Mouse (Mus musculus) lung, embryonic 14.5 days (tissue): Measurements from ENCODE around the gene Morc1. TPM values are rescaled to one million over a fixed set of nuclear protein-coding genes. Genes with fewer than 3 reads are reported as not detected.

Source experiments
- ATAC-seq: fragments of 200-750 bp; cut with Nextera tagmentation; 2 replicates; pipeline ENCODE4 v1.8.0; 2017; ENCODE audit warnings: mild to moderate bottlenecking, moderate TSS enrichment, moderate library complexity; ENCODE audit not compliant: insufficient read depth
- DNase-seq: peaks from one replicate; pipeline ENCODE4 v3.0.0-alpha.2; 2015
- H3K27ac ChIP-seq: fragments of 300-500 bp; sonication (generic); 2 replicates; pipeline ENCODE4 v1.5.1; 2014; ENCODE audit warnings: low read depth, mild to moderate bottlenecking, moderate library complexity
- H3K27me3 ChIP-seq: fragments of 300-500 bp; sonication (generic); 2 replicates; pipeline ENCODE4 v1.6.1; 2014; ENCODE audit warnings: low read length, control low read depth; ENCODE audit not compliant: insufficient read depth
- H3K36me3 ChIP-seq: fragments of 300-500 bp; sonication (generic); 2 replicates; pipeline ENCODE4 v1.6.1; 2014; ENCODE audit warnings: control low read depth; ENCODE audit not compliant: insufficient read depth
- H3K4me1 ChIP-seq: fragments of 300-500 bp; sonication (generic); 2 replicates; pipeline ENCODE4 v1.6.1; 2014; ENCODE audit warnings: antibody characterized with exemption, control low read depth; ENCODE audit not compliant: insufficient read depth
- H3K4me2 ChIP-seq: fragments of 300-500 bp; sonication (generic); 2 replicates; pipeline ENCODE4 v1.6.1; 2014; ENCODE audit warnings: mild to moderate bottlenecking
- H3K4me3 ChIP-seq: fragments of 300-500 bp; sonication (generic); 2 replicates; pipeline ENCODE4 v1.5.1; 2014; ENCODE audit warnings: low read depth, low read length
- H3K9ac ChIP-seq: fragments of 300-500 bp; sonication (generic); 2 replicates; pipeline ENCODE4 v1.6.1; 2014
- H3K9me3 ChIP-seq: fragments of 300-500 bp; sonication (generic); 2 replicates; pipeline ENCODE4 v1.6.1; 2016; ENCODE audit warnings: low read depth, low read length, control low read depth
- CTCF ChIP-seq: IDR thresholded peaks from 2 replicates; pipeline ENCODE4 v1.5.1; 2016; ENCODE audit warnings: antibody characterized with exemption, low read depth
- WGBS: fragments of 180-500 bp; shearing (Covaris S2); extraction: QIAGEN DNeasy Blood & Tissue Kit; methylation state at CpG from one replicate; pipeline ENCODE4 v1.1.7; 2014; 5-methylcytosine and 5-hydroxymethylcytosine counted together
- polyA plus RNA-seq: library from polyadenylated mRNA; unstranded; fragments of >200 nt; fragmentation: Nextera tagmentation; extraction: Ambion mirVana; gene quantifications from 2 replicates; pipeline ENCODE4 v1.2.1, GENCODE M21; 2014

Gene Morc1
- polyA plus RNA-seq, 1 experiment from 2014 or later, result 0.09 TPM

DNA sequence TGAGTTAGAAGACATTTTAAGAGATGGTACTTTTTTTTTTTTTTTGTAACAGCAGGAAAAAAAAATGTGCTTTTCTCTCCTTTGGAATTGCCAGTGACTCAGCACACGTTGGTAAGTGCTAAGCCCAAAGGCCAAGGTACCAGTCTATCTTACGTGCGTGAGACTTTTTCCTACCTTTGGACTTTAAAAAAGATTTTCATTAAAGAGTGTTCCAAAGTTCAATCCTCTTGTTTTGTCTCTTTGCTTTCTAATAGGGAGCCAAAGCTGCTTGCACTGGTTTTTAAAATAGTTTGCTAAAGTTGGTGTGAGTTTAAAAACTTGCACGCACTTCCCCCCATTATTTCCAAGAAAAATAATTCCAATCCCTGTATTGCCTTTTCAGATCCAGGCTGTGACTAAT, 7.0 kb upstream of the Morc1 start:
- no peak for DNase-seq
- H3K4me1 ChIP-seq, result no peaks in the 10 kb centered on the region
- no peak for TF ChIP-seq CTCF
- no peak overlapping the region for H3K4me2 ChIP-seq
- WGBS, result 88% methylated on average over 4 of the region's 4 CpGs
- no peaks in the 10 kb centered on the region for H3K36me3 ChIP-seq
- ATAC-seq, result no peak
- no peaks in the 10 kb centered on the region for H3K27me3 ChIP-seq
- no peak overlapping the region for H3K9ac ChIP-seq
- H3K9me3 ChIP-seq, result no peaks in the 10 kb centered on the region
- no peak overlapping the region for H3K27ac ChIP-seq
- H3K4me3 ChIP-seq, result no peak overlapping the region

DNA sequence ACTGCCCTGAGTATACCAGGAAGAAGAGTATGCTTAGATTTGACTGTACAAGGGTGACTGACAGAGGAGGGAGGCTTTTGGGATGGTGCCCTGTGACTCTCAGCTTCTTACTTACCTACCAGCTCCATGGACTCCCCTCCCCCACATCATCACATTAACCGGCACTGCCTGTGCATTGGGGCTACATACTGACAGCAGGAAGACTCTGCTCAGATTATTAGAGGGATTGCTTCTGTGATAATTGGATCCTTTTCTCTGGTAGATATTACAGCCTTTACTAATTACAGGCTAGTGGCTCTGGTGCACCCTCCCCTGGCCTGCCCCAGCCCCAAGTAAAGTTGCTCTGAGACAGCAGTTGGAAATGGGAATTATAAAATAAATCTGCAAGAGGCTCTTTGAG, 1.6 kb upstream of the Morc1 start:
- DNase-seq (no peak), ATAC-seq (no peak)
- 50% methylated on average over 1 of the region's 1 CpGs for WGBS
- no peak for TF ChIP-seq CTCF
- no peak overlapping the region for H3K4me2 ChIP-seq
- H3K27me3 ChIP-seq, result no peaks in the 10 kb centered on the region
- H3K27ac ChIP-seq, result no peak overlapping the region
- H3K9me3 ChIP-seq, result no peaks in the 10 kb centered on the region
- H3K4me1 ChIP-seq, result no peaks in the 10 kb centered on the region
- H3K4me3 ChIP-seq, result no peak overlapping the region
- no peak overlapping the region for H3K9ac ChIP-seq
- no peaks in the 10 kb centered on the region for H3K36me3 ChIP-seq

DNA sequence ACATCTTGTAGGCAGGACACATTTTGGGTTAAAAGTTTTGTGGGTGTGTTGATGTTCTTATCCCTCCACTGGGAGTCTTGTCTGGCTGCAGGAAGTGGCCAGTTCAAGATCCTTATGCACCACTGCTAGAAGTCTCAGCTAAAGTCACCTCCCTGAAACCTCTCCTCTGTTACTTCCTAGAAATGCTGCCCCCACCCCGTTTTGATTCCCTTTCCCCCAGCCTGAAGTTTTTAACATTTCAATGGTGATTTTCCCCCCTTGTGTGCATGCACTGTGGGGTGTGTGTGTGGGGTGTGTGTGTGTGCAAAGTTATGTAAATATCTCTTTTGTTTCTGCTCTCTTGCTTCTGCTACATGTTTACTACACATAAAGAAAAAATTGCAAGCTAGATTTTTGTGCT, 4.4 kb downstream of the Morc1 start:
- Histone ChIP-seq H3K4me2 (no peak overlapping the region), H3K4me3 (no peak overlapping the region), H3K9me3 (no peaks in the 10 kb centered on the region), H3K4me1 (no peaks in the 10 kb centered on the region), H3K9ac (no peak overlapping the region), H3K27ac (no peak overlapping the region), H3K36me3 (no peaks in the 10 kb centered on the region), H3K27me3 (no peaks in the 10 kb centered on the region)
- no peak for ATAC-seq
- TF ChIP-seq CTCF, result no peak
- DNase-seq, result no peak
- WGBS, result 15% methylated on average over 1 of the region's 1 CpGs

DNA sequence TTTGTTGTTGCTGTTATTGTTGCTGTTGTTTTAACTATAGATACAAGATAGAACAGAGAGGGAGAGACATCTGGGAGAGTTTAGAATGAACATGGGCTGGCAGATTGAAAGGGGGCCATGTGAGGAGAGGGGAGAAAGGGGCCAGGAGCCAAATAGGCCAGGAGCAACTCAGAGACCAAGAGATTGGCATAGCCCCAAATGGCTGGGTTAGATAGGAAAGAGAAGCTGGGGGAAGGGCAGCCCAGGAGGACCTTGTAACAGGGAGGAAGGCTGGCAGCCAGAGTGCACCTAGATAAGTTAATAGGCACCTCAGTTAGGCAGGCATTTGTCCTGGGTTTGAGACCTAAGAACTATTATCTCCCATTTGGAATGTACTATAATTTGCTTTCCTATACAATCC, 6.4 kb downstream of the Morc1 start:
- Histone ChIP-seq H3K4me2 (no peak overlapping the region), H3K4me3 (no peak overlapping the region), H3K36me3 (no peaks in the 10 kb centered on the region), H3K9me3 (no peaks in the 10 kb centered on the region), H3K27me3 (no peaks in the 10 kb centered on the region), H3K4me1 (no peaks in the 10 kb centered on the region), H3K27ac (no peak overlapping the region), H3K9ac (no peak overlapping the region)
- no peak for TF ChIP-seq CTCF
- no peak for DNase-seq
- ATAC-seq, result no peak

DNA sequence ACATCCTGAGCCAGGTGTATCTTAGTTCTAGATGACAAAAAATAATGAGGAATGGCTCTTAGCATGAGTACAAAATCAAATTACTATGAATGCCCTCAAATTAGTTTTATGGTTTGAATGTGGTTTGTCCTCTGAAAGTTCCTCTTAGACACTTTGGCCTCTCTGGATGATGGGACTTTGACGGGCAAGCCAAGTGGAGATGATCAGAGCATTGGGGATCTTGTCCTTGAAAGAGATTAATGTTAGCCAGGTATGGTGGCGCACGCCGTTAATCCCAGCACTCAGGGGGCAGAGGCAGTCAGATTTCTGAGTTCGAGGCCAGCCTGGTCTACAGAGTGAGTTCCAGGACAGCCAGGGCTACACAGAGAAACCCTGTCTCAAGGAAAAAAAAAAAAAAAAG, 13.6 kb downstream of the Morc1 start:
- Histone ChIP-seq H3K4me2 (no peak overlapping the region), H3K27me3 (no peaks in the 10 kb centered on the region), H3K4me1 (no peaks in the 10 kb centered on the region), H3K9ac (no peak overlapping the region), H3K36me3 (no peaks in the 10 kb centered on the region), H3K4me3 (no peak overlapping the region), H3K27ac (no peak overlapping the region), H3K9me3 (no peaks in the 10 kb centered on the region)
- ATAC-seq (no peak), DNase-seq (no peak)
- TF ChIP-seq CTCF, result no peak
- 94% methylated on average over 5 of the region's 5 CpGs for WGBS

DNA sequence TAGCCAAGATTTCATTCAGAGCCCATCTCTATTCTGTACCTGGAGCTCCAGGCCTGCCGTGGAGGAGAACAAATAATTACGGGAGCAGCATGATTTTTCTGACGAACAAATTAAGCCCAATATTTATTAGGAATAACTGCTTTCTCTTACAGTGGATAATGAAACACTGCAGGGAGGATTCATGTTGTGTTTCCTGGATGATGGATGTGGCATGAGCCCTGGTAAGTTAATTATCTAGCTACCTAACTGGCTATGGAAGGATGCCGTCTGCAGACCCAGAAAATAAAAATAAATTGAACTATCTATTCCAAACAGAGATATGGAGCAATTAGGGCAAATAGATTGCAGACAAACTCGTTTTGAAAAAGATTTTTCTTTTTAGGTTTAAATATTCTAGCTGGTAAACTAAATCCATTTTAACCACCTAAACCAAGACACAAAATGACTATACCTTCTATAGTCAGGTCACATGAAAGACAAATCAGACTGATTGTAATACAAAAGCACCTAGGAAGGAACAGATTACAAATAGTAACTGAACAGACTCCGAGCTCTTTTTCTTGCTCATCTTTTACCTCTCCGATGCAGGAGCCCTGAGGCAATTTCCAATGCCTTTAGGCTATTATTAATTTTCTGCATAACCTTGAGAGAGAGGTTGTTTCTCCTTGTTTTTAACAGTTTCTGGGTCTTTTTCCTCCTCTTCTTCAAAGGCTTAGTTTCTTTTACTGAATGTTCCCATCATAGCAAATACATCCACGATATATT, 15.3 kb downstream of the Morc1 start:
- Histone ChIP-seq H3K9ac (no peak overlapping the region), H3K9me3 (no peaks in the 10 kb centered on the region), H3K4me1 (no peaks in the 10 kb centered on the region), H3K27me3 (no peaks in the 10 kb centered on the region), H3K4me3 (no peak overlapping the region), H3K4me2 (no peak overlapping the region), H3K36me3 (no peaks in the 10 kb centered on the region), H3K27ac (no peak overlapping the region)
- DNase-seq (no peak), ATAC-seq (no peak)
- WGBS, result 64% methylated on average over 8 of the region's 8 CpGs
- no peak for TF ChIP-seq CTCF

DNA sequence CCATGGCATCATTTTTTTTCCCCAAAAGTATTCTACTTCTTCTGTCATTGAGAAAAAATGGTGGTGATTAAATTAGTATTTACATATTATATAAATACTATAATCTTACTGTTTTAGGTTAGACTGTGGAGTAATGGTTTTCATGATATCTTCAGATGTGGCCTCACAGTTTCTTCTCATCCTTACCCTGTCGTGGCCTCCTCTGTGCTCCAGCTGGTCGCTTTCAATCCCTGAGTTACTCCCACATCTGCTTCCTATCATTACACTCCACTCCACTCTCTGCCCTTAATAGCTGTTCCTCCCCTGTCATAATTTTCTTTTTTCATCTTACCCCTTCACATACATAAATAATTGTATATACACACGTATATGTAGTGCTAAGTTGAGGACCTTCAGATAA, 22.2 kb downstream of the Morc1 start:
- 40% methylated on average over 3 of the region's 3 CpGs for WGBS
- ATAC-seq, result peak; percentile 71; the same call in 1 of the 2 replicates
- no peak overlapping the region for H3K4me2 ChIP-seq
- no peaks in the 10 kb centered on the region for H3K4me1 ChIP-seq
- DNase-seq, result no peak
- H3K9me3 ChIP-seq, result no peaks in the 10 kb centered on the region
- no peaks in the 10 kb centered on the region for H3K27me3 ChIP-seq
- H3K4me3 ChIP-seq, result no peak overlapping the region
- H3K27ac ChIP-seq, result no peak overlapping the region
- H3K36me3 ChIP-seq, result no peaks in the 10 kb centered on the region
- TF ChIP-seq CTCF, result no peak
- no peak overlapping the region for H3K9ac ChIP-seq

DNA sequence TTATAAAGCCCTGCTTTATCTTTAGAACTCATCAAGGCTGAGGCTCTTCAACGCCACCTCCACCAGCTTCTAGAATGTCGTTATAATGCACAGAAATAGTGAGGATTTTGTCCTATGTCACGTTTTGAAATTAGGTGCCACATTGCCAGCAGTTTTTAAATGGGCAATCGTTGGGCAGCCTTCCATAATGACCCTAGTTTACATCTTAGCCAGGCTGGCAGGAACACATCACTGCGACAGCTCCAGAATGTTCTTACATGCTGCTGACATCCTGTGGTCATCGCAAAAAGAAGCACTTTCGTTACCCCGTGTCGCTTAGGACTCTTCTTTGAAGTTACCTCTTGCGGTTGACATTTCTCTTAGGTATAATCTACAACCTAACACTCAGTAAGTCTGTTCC, 42.4 kb downstream of the Morc1 start:
- no peaks in the 10 kb centered on the region for H3K36me3 ChIP-seq
- no peaks in the 10 kb centered on the region for H3K27me3 ChIP-seq
- WGBS, result 71% methylated on average over 10 of the region's 10 CpGs
- TF ChIP-seq CTCF, result no peak
- H3K9ac ChIP-seq, result no peak overlapping the region
- no peak overlapping the region for H3K4me3 ChIP-seq
- 0 out of 2 replicates have a peak, but pooled peaks cover under 1% of the 10 kb centered on the region for H3K4me1 ChIP-seq
- H3K9me3 ChIP-seq, result no peaks in the 10 kb centered on the region
- no peak overlapping the region for H3K27ac ChIP-seq
- DNase-seq (no peak), ATAC-seq (no peak)
- H3K4me2 ChIP-seq, result no peak overlapping the region
